Mouse (Mus musculus) gastrocnemius, postnatal 4 days (tissue): ENCODE data around the gene Efhd1. TPM values are rescaled to one million over a fixed set of nuclear protein-coding genes. Genes with fewer than 3 reads are reported as not detected.

Experiments used
- total RNA-seq, 2 experiments: library from RNA; stranded (reverse); gene quantifications; 2 replicates each; pipeline ENCODE4 v1.2.3; 2021

Efhd1 gene
- total RNA-seq, 2 experiments from 2014 or later, result 25.1 to 28.5 TPM

Other genes starting within 250 kb of the Efhd1 start
- not detected for gene Alppl2, start 174.4 kb upstream of the Efhd1 start, total RNA-seq
- gene Alpi, start 162.8 kb upstream of the Efhd1 start, total RNA-seq, result not detected
- gene Akp3, start 139.4 kb upstream of the Efhd1 start, total RNA-seq, result not detected
- under 1 TPM in 1 of 2 experiments, not detected in 1; 0.07 TPM for gene Ecel1, start 107.8 kb upstream of the Efhd1 start, total RNA-seq
- not detected for gene Prss56, start 81.0 kb upstream of the Efhd1 start, total RNA-seq
- 10 to 100 TPM; 34.2 to 43.2 TPM for gene Chrnd, start 73.8 kb upstream of the Efhd1 start, total RNA-seq
- 10 to 100 TPM; 24.8 to 32.9 TPM for gene Chrng, start 59.7 kb upstream of the Efhd1 start, total RNA-seq
- gene Eif4e2, start 50.4 kb upstream of the Efhd1 start, total RNA-seq, result 100 to 1,000 TPM; 107 to 110 TPM
- 10 to 100 TPM; 55.5 to 69.3 TPM for gene Gigyf2, start 62.6 kb downstream of the Efhd1 start, total RNA-seq
- gene Kcnj13, start 130.4 kb downstream of the Efhd1 start, total RNA-seq, result under 1 TPM; 0.22 to 0.54 TPM
- gene Snorc, start 205.9 kb downstream of the Efhd1 start, total RNA-seq, result not detected
- 1 to 10 TPM; 3.4 to 3.8 TPM for gene Neu2, start 245.5 kb downstream of the Efhd1 start, total RNA-seq